Mouse (Mus musculus) gastrocnemius, adult 8-10 months (tissue): ENCODE results near the gene Psmb3. TPM values are rescaled to one million over a fixed set of nuclear protein-coding genes. Genes with fewer than 3 reads are reported as not detected.
A peak's percentile ranks its signal among the peaks of the same experiment; 100 is the strongest.
"Not testable (repeated sequence)": the region's sequence is repeated elsewhere in the genome, so short reads cannot be mapped to it uniquely, and the experiment has no call there.

Experiments
- DNase-seq, 2 experiments: peaks; one replicate each; pipeline ENCODE4 v3.0.0; 2022; ENCODE audit warnings: low spot score in 2 of 2
- total RNA-seq, 4 experiments: library from RNA; stranded (reverse); gene quantifications; 2 replicates each; pipeline ENCODE4 v1.2.4; 2022

Gene Psmb3
- 100 to 1,000 TPM; 164 to 175 (median 171) TPM for total RNA-seq

GRCm38 (mm10) chr11:97703039-97703826 lies at the start of gene Psmb3:
Gene Psmb3, plus strand, starts transcription at chr11:97703399.
- peak; percentile 98 to 100 for DNase-seq

DNA sequence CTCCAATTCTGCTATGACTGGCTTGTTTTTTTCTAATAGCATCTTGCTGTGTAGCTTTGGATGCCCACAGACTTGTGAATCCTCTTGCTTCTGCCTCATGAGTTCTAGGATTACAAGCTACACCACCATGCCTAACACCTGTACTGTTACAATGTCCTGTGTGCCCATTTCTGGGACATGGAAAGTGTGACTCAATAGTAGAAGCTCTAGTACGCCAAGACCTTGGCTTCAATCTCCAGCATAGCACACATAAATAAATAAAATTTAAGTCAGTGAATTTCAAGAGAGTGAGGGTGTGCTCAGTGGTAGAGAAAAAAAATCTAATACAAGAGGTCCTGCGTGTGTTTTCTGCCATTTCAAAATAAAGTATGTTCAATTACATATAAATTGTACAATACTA lies 49.0 kb upstream of the Psmb3 start:
- no peak for DNase-seq

DNA sequence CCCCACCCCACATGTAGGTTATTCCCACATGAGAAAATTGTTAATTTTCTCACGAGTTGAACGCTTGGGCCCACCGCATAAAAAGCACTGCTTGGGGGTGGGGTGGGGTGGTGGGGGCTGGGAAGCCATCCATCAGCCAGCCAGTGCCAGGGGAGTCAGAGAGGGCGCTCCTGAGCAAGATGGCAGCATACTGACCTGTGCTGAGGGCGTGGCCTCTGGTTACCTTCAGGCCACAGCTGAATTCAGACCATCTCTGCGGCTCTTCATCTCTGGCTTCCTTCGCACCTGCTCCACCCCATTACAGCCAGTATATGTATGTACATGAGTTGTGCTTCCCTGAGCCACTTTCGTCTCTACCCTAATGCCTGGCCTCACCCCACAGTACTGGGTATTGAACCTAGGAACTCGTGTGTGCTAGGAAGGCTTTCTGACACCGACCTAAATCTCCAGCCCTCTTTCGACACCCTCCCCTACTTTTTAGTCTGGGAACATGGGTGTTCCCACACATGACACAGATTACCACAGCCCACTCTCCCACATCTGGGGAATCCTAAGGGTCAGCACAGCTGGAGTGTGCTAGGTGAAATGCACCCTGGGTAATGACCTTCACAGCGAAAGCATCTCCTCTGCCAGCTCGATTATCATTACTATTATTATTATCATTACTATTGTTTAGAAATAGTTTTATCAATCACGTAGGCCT lies 46.8 kb upstream of the Psmb3 start:
- DNase-seq = no peak

DNA sequence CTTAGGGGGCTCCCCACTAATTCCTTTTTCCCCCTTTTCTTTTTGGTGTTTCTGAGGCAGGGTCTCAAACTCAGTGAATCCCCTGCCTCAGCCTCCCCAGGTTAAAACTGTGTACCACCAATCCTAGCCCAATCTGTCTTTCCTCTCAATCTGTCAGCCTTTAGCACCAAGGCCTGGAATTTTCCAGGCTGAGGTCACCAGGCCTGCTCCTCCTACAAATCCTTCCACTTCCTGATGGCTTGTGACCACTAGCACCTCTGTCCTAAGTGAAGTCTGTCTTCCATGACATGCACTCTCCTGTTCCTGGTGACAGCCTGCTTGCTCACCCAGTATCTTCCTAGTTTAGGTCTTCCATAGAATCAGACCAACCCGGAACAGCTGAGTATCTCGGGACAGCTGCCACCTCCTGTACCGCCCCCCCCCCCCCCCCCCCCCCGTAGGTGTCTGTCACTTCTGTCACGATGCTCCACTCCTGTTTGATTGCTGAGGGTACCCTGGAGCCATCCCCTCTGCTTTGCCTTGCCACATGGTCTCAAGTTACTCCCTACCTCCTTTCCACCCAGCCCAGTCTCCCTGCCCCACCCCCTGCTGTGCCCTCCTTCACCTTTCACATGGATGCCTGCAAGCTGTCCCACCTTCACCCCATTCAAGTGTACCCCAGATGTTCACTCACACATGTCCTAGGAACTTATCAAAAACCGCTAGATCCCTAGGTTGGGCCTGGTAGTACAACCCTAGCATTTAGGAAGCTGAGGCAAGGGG lies 45.8 kb upstream of the Psmb3 start:
- no peak for DNase-seq

- DNase-seq = not testable (repeated sequence)
Measured at GRCm38 (mm10) chr11:97657967-97658366, 45.2 kb upstream of the Psmb3 start.

- DNase-seq = no peak
Measured at GRCm38 (mm10) chr11:97658751-97659266, 44.4 kb upstream of the Psmb3 start.

DNA sequence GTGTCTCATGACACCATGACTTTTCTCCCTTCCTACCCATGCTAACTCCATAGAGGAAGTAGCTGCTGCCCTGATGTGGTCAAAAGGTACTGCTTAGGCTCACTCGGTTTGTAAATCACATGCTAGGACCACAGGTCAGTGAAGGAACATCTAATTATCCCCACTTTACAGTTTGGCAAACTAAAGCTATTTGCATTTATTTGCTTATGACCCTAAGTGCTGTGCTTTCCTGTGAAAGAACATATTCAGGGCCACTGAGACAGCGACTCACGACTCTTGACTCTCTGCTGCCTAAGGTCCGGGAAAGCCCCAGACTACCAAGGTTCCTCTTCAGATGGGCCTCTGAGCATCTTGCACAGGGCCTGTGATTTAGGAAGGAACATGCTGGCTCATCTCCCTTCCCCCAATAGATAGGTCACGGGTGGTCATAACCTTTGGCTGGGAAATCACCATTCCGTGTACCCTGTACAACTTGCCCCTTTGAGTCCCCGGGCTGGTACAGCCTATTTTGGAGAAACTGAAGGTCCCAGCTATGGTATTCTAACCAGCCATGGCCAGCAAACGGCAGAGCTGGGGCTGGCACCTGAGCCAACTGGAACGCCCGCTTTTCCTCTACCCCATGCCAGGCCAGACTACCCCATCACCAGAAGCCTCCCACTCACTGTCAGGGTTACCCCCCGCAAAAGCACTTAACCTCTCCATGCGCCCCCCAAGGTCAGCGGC lies 43.8 kb upstream of the Psmb3 start:
- no peak for DNase-seq

- DNase-seq = peak; percentile 66 to 75
Measured at GRCm38 (mm10) chr11:97659990-97660714, 43.0 kb upstream of the Psmb3 start.

DNA sequence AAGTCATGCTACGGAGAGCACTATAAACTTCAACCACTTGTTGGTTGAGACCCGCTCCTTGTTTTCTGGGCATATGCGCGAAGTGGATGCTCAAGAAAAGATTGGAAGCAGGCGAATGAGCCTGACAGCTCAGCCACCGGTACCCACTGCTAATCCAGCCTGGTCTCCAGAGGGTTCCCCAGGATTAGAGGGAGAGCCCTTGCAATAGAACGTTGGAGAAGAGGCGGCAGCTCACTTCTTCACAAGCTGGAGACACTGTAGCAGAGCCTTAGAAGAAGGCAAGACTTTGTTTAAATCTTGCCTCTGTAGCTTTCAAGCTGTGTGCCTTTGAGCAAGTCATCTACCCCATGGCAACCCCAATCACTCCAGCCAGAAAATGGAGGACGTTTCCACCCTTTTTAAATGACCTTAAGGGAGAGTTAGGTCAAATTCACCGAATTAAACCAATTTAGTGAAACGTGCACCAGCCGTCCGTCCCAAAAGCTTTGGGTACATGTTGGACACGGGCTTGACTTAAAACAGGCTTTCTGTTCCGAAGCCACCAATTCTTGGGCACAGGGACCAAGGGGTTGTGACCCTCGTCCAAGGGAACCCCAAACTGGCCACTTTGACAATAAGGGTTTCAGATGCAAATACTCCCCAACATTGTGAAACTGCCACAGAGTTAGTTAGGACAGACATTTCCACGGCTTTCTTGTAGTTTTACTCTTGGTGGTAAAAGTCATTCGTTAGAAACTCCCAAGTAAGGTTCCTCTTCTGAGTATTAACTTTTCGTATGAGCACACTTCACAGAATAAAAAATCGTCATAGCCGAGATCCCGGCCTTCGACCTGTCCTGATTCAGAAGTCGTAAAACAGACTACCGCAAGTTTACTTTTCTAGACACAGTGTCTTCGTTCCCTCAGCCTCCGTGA lies 42.2 kb upstream of the Psmb3 start:
- DNase-seq = no peak

DNA sequence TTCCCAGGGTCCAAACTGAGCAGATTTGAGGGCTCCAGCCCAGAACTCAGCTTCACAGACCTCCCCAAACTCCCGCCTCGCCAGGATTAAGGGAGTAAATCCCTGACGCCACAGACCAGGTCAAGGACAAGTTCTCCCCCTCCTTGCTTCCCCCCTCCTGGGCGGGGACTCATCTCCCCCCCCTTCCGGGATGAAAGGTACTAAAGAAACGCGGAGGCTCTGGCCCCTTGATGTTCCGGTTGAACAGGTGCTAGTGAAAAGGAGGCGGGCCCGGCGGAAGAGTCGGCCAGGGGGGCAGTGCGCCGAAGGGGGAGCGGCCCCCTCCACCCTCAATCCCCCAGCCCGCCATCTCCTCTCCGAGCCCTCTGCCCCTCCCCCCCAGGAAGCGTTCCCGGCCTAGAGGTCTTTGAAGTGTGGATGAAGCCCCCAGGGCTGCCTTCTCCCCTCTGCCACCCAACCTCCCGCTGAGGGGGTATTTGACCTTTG lies 41.5 kb upstream of the Psmb3 start:
- DNase-seq = peak; percentile 55 to 66

DNA sequence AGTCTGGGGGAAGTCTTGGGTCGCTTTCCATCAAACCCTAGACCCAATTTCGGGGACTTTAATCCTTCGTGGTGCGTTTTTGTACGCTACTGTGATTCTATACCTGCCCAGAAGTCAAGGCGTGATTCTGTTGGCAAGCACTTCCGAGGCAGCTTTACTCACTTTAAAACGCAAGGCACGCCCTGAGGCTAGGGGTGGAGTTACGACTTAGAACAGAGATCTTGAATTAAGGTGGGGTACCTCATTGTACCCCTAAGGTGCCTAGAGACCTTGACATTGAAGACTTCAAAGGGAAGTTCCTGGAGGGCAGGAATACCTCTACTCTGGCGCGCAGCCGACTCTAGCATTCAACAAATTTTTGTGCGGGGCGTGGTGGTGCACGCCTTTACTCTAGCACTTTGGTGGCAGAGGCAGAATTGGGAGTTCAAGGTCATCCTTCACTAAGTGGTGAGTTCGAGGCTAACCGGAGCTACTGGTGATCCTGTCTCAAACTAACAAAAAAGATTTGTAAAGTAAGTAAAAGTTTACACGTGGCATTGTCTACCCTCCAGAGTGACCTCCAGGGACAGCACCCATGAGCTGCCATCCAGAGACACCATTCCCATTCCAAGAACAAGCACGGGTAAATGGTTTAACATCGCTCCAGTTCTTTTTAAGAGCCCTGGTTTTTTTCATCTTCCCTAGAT lies 40.8 kb upstream of the Psmb3 start:
- DNase-seq = no peak

DNA sequence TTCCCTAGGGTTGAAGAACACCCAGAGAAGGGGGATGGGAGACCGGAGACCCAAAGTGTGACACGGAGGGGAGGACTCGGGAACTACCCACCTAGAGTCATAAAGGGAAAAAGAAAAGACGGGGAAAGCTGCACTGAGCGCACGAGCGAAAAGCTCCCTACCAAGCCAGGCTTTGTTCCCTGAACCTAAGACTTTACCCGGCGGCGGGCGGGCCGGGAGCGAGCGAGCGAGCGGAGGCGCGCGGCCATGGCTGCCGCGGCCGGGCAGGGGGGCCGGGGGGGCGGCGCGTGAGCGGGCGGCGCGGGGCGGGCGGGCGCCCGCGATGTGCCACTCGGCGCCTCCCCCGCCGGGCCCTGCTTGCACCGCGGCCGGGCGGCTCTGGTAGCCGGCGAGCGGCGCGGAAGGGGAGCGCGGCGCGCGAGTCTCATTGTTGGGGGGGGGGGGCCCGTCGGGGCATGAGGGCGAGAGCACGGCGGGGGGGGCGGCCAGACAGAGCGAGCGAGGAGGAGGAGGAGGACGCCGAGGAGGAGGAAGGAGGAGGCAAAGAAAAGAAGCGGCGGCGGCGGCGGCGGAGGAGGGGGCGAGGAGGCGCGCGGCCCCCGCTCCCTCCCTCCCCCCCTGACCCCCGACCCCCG lies 40.2 kb upstream of the Psmb3 start, which contains the start of gene Mllt6:
Mllt6 (plus strand) TSS at position 522 of the 635 bp plus-strand sequence.
- DNase-seq = peak; percentile 67 to 70

- peak in 1 of 2 experiments; percentile 49 for DNase-seq
Measured at GRCm38 (mm10) chr11:97663528-97664338, 39.5 kb upstream of the Psmb3 start.

DNA sequence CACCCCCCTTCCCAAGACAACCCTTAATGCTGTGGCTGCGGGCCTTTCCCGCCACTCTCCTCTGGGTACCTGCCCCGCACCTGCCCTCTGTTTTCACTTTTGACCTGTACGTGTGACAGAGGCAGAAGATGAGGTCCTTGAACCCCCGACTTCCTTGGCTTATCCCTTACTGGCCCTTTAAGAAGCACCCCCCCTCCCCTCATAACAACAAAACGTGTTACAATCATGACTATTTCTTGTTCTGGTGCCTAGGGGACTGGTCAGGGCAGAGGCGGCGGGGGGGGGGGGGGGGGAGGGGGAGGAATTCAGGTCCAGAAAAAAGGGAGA lies 38.9 kb upstream of the Psmb3 start:
- no peak for DNase-seq

DNA sequence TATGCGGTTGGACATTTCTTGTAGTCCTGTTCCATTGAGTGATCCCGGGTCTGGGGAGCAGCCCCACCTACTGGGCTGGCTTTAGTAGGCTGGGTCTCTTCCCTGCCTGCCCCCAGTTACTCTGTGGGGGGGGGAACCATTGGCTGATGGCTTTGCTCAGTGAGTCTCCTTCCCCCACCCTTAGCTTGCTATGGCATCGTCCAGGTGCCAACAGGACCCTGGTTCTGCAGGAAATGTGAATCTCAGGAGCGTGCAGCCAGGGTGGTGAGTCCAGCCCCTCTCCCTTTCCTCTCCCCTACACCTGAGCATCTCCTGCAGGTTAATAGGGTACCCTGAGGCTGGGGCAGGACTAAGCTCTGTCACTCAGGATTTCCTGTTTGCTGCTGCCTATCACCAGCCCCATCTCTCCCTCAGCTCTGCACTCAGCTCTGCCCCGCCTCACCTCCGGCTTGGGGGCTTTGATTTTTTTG lies 38.4 kb upstream of the Psmb3 start:
- no peak for DNase-seq

DNA sequence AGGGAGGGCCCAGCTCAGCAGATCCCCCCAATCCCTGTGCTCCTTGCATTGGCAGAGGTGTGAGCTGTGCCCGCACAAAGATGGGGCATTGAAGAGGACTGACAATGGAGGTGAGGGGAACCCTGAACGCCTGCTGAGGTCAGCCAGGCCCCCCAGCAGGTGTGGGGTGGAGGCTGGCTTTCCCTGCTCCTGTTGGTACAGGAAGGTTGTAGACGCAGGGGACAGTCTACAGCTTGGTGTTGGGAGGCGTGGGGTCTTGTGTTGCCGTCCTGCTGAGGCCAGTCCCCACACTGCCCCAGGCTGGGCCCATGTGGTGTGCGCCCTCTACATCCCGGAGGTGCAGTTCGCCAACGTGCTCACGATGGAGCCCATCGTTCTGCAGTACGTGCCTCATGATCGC lies 37.8 kb upstream of the Psmb3 start:
- DNase-seq = no peak

- DNase-seq = no peak
Measured at GRCm38 (mm10) chr11:97666221-97666620, 37.0 kb upstream of the Psmb3 start.
